Mouse (Mus musculus) limb, embryonic 14.5 days (tissue): ENCODE data around the gene F5. TPM values are rescaled to one million over a fixed set of nuclear protein-coding genes. Genes with fewer than 3 reads are reported as not detected.

Source experiments
- ATAC-seq: fragments of 200-750 bp; cut with Nextera tagmentation; 2 replicates; pipeline ENCODE4 v1.8.0; 2017; ENCODE audit warnings: low read depth, moderate number of reproducible peaks, moderate TSS enrichment; ENCODE audit not compliant: low FRiP score
- DNase-seq: peaks from one replicate; pipeline ENCODE4 v3.0.0-alpha.2; 2015; ENCODE audit warnings: low spot score
- H3K27ac ChIP-seq: fragments of 300-500 bp; sonication (generic); replicated peaks from 2 replicates; pipeline ENCODE4 v1.5.1; 2014; ENCODE audit warnings: low read depth, mild to moderate bottlenecking, low read length, moderate library complexity, mixed read lengths
- H3K27me3 ChIP-seq: fragments of 300-500 bp; sonication (generic); 2 replicates; pipeline ENCODE4 v1.6.1; 2014; ENCODE audit warnings: low read length, mixed read lengths; ENCODE audit not compliant: control insufficient read depth, insufficient read depth
- H3K36me3 ChIP-seq: fragments of 300-500 bp; sonication (generic); 2 replicates; pipeline ENCODE4 v1.6.1; 2014; ENCODE audit warnings: mild to moderate bottlenecking, low read length, moderate library complexity, mixed read lengths; ENCODE audit not compliant: control insufficient read depth, insufficient read depth
- H3K4me1 ChIP-seq: fragments of 300-500 bp; sonication (generic); 2 replicates; pipeline ENCODE4 v1.6.1; 2014; ENCODE audit warnings: antibody characterized with exemption, low read length, mixed read lengths; ENCODE audit not compliant: control insufficient read depth, insufficient read depth
- H3K4me2 ChIP-seq: fragments of 300-500 bp; sonication (generic); replicated peaks from 2 replicates; pipeline ENCODE4 v1.6.1; 2014; ENCODE audit warnings: low read depth, mild to moderate bottlenecking, low read length, moderate library complexity; ENCODE audit not compliant: severe bottlenecking
- H3K4me3 ChIP-seq: fragments of 300-500 bp; sonication (generic); replicated peaks from 2 replicates; pipeline ENCODE4 v1.5.1; 2014; ENCODE audit warnings: low read length
- H3K9ac ChIP-seq: fragments of 300-500 bp; sonication (generic); 2 replicates; pipeline ENCODE4 v1.6.1; 2014; ENCODE audit warnings: mild to moderate bottlenecking, low read depth, low read length, moderate library complexity; ENCODE audit not compliant: severe bottlenecking
- H3K9me3 ChIP-seq: fragments of 300-500 bp; sonication (generic); 2 replicates; pipeline ENCODE4 v1.6.1; 2016; ENCODE audit warnings: low read length; ENCODE audit not compliant: control insufficient read depth
- POLR2A ChIP-seq: fragments of 200-500 bp; IDR thresholded peaks from 2 replicates; pipeline ENCODE4 v1.8.0; 2012; ENCODE audit warnings: inconsistent platforms, mild to moderate bottlenecking, moderate library complexity, borderline replicate concordance; ENCODE audit not compliant: insufficient read depth, insufficient read length; ENCODE audit errors: extremely low read depth
- WGBS: fragments of 180-500 bp; shearing (Covaris S2); extraction: QIAGEN DNeasy Blood & Tissue Kit; methylation state at CpG from one replicate; pipeline ENCODE4 v1.1.7; 2014; 5-methylcytosine and 5-hydroxymethylcytosine counted together
- polyA plus RNA-seq, 2 experiments: library from polyadenylated mRNA; depleted of rRNA in 1 of 2; stranded (reverse) in 1 of 2; unstranded in 1 of 2; fragments of >200 nt; fragmentation: Nextera tagmentation in 1 of 2; extraction: Ambion mirVana in 1 of 2; gene quantifications; 2 replicates each; pipeline versions ENCODE4 v1.2.1 to v1.2.3; 2012 to 2014

F5 gene
- 0.39 and 0.40 TPM in 2 replicates for polyA plus RNA-seq (2012; rRNA removed)
- polyA plus RNA-seq (2014; fragmentation: Nextera tagmentation; extraction: Ambion mirVana) = 0.29 and 0.34 TPM in 2 replicates

GRCm38 (mm10) chr1:164151387-164152088 is at the start of gene F5:
Gene F5, plus strand, starts transcription at chr1:164151838.
- whole genome bisulfite sequencing = 13% methylated on average over 16 of the region's 16 CpGs
- Histone ChIP-seq H3K27me3 (no peaks in the 10 kb centered on the region), H3K9ac (no peak within 1 kb of the TSS), H3K36me3 (no peaks in the 10 kb centered on the region), H3K9me3 (no peaks in the 10 kb centered on the region), H3K4me3 (no peak within 1 kb of the TSS), H3K4me2 (no peak within 1 kb of the TSS), H3K4me1 (no peaks in the 10 kb centered on the region), H3K27ac (no peak within 1 kb of the TSS)
- DNase-seq (no peak), ATAC-seq (no peak)
- TF ChIP-seq POLR2A = no peak

GRCm38 (mm10) chr1:164109763-164110162 is 41.9 kb upstream of the F5 start:
- Histone ChIP-seq H3K36me3 (no peaks in the 10 kb centered on the region), H3K27ac (no peak overlapping the region), H3K4me1 (no peaks in the 10 kb centered on the region), H3K27me3 (no peaks in the 10 kb centered on the region), H3K9ac (no peak overlapping the region), H3K4me3 (no peak overlapping the region), H3K4me2 (no peak overlapping the region), H3K9me3 (no peaks in the 10 kb centered on the region)
- no peak for TF ChIP-seq POLR2A
- DNase-seq (no peak), ATAC-seq (no peak)
- 86% methylated on average over 2 of the region's 2 CpGs for WGBS

GRCm38 (mm10) chr1:164110591-164111329 is 40.9 kb upstream of the F5 start:
- Histone ChIP-seq H3K27ac (no peak overlapping the region), H3K4me2 (no peak overlapping the region), H3K9me3 (no peaks in the 10 kb centered on the region), H3K4me1 (no peaks in the 10 kb centered on the region), H3K4me3 (no peak overlapping the region), H3K9ac (no peak overlapping the region), H3K27me3 (no peaks in the 10 kb centered on the region), H3K36me3 (no peaks in the 10 kb centered on the region)
- WGBS = 94% methylated on average over 9 of the region's 9 CpGs
- ATAC-seq (no peak), DNase-seq (no peak)
- no peak for TF ChIP-seq POLR2A

- H3K27ac ChIP-seq = no peak overlapping the region
- 82% methylated on average over 5 of the region's 5 CpGs for WGBS
- no peaks in the 10 kb centered on the region for H3K36me3 ChIP-seq
- H3K4me3 ChIP-seq = no peak overlapping the region
- H3K9me3 ChIP-seq = no peaks in the 10 kb centered on the region
- H3K4me2 ChIP-seq = no peak overlapping the region
- DNase-seq (no peak), ATAC-seq (no peak)
- H3K9ac ChIP-seq = no peak overlapping the region
- no peaks in the 10 kb centered on the region for H3K4me1 ChIP-seq
- H3K27me3 ChIP-seq = no peaks in the 10 kb centered on the region
- TF ChIP-seq POLR2A = no peak
Measured at GRCm38 (mm10) chr1:164114280-164114679, 37.4 kb upstream of the F5 start.

GRCm38 (mm10) chr1:164114947-164115493 is 36.6 kb upstream of the F5 start, which contains the start of gene Selp:
Gene Selp, plus strand, starts transcription at chr1:164115264.
- H3K4me1 ChIP-seq = no peaks in the 10 kb centered on the region
- H3K9me3 ChIP-seq = no peaks in the 10 kb centered on the region
- no peaks in the 10 kb centered on the region for H3K27me3 ChIP-seq
- ATAC-seq (no peak), DNase-seq (no peak)
- H3K4me2 ChIP-seq = no peak within 1 kb of the TSS
- H3K36me3 ChIP-seq = no peaks in the 10 kb centered on the region
- H3K4me3 ChIP-seq = no peak within 1 kb of the TSS
- 64% methylated on average over 8 of the region's 8 CpGs for WGBS
- no peak within 1 kb of the TSS for H3K27ac ChIP-seq
- no peak within 1 kb of the TSS for H3K9ac ChIP-seq
- TF ChIP-seq POLR2A = no peak
